Mouse (Mus musculus) adrenal gland, adult 8-10 months (tissue): ENCODE measurements around the gene Zfp93. TPM values are rescaled to one million over a fixed set of nuclear protein-coding genes. Genes with fewer than 3 reads are reported as not detected.
"Not testable (repeated sequence)": the region's sequence is repeated elsewhere in the genome, so short reads cannot be mapped to it uniquely, and the experiment has no call there.

Experiments used
- DNase-seq: peaks from one replicate; pipeline ENCODE4 v3.0.0; 2022
- total RNA-seq, 4 experiments: library from RNA; stranded (reverse); gene quantifications; 2 replicates each; pipeline ENCODE4 v1.2.4; 2022

Zfp93 gene
- 1 to 10 TPM; 4.4 to 9.0 (median 5.8) TPM for total RNA-seq

DNA sequence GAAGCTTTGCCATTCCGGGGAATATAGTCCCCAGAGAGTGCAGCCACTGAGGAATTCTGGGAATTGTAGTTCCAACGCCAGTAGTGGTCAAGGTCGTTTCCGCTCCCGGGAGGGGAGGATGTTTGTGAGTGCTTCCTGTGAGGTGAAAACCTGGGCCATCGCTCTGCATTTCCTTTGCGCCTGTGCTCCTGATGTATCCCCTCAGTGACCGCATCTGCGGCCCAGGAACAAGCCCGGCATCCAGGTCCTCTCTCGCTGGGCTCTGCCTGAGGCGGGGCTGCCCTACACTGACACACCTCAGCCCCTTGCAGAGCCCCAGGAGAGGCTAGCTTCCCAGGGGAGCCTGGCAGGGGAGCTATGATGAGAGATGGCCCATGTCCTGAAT, at the start of gene Zfp93:
Gene Zfp93 (plus strand): TSS at position 133 of the 385 bp plus-strand sequence.
- peak; percentile 77 for DNase-seq

DNA sequence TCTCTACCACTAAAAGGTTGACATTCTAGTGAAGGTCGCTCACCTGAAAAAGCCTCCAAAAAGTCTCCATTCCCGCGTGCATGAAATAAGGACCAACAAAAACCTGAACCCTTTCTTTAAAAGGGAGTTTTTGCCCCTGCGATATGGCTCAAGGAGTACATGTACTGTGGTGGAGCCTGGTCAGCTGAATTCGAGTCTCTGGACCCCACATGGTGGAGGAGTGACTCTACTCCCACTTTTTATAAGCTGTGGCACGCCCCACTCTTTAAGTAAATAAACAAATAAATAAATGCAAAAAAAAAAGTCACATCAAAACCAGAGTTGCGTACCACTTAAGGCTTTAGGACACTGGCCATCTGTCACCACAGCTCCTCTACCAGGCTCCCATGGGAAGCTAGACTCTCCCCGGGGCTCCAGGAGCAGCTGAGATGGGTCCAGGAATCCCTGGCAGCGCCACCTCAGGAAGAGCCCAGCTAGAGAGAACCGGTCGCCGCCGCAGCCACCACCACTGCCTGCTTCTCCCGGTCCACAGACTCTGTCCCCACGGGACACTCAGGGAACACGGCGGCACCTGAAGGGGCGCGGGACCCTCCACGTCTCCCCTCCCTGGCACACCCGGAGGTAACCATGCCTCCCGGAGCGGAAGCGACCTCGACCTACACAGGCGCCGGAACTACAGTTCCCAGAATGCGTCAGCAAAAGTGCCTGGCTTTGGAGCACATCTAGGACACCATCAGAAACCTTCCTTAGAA, 33.0 kb upstream of the Zfp93 start, which contains the start of gene Zfp109:
Gene Zfp109 (minus strand): TSS at position 521 of the 752 bp plus-strand sequence.
- peak; percentile 48 for DNase-seq

- DNase-seq, result no peak
Measured at GRCm38 (mm10) chr7:24253779-24254615, 16.2 kb upstream of the Zfp93 start.

DNA sequence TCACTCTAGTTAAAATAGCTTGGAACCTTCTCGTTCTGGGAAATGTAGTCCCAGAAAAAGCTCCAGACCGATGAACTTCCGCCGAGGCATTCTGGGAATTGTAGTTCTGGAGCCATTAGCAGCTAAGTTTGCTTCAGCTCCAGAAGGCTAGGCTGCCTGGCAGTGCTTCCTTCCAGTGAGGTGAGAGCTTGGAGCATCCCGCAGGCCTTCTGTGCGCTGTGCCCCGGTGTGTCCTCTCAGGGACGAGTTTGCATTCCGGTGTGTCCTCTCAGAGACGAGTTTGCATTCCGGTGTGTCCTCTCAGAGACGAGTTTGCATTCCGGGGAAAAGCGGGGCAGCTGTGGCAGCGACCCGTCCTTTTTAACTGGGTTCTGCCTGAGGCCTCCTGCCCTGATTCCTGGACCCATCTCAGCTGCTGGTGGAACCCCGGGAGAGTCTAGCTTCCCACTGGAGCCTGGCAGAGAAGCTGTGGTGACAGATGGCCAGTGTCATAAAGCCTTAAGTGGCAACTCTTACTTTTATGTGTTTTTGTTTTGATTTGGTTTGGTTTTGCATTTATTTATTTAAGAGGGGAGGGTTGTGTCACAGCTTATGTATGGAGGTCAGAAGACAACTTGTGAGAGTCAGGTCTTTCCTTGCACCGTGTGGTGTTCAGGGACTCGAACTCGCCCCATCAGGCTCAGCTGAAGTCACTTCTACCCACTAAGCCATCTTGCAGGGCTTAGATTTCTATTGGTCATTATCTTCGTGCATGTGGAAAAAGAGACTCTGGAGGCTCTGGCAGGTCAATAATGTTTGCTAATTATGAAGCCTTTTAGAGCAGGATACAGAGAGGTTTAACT, 15.4 kb upstream of the Zfp93 start, which contains the start of gene Zfp108:
Gene Zfp108 (plus strand): TSS at position 162 of the 842 bp plus-strand sequence.
- peak; percentile 77 for DNase-seq

DNA sequence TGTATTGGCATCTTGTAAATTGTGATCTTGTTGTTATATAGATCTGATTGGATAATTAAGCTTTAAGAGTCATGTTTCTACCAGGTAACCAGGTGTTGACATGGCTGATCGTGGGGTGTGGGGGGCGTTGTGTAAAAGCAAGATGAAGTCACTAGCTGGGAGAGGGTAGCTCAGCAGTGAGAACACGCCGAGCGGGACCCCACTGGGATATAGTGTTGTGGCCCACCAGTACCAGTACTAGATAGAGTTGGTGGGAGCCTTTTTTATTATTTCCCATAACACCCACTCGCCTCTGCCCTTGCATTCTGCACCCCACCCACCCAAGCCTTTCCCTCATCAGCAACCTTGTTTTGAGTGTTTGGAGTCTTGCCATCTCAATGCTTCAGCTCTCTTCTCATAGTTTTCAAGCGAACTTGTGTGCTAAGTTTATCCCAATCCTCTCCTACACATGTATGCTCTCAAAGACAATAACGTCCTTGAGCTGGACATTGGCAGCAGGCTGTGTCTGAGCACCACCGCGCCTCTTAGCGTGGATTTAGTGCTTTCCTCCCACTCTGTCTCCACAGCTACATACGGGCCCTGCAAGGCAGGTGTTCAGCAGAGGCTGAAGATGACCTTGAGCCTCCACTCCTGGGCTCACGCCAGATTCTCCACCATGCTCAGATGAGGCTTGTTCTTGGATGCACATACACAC, 10.8 kb upstream of the Zfp93 start:
- no peak for DNase-seq

GRCm38 (mm10) chr7:24260000-24260312, 10.3 kb upstream of the Zfp93 start:
- no peak for DNase-seq

GRCm38 (mm10) chr7:24268176-24269155, 1.8 kb upstream of the Zfp93 start:
- DNase-seq, result no peak

DNA sequence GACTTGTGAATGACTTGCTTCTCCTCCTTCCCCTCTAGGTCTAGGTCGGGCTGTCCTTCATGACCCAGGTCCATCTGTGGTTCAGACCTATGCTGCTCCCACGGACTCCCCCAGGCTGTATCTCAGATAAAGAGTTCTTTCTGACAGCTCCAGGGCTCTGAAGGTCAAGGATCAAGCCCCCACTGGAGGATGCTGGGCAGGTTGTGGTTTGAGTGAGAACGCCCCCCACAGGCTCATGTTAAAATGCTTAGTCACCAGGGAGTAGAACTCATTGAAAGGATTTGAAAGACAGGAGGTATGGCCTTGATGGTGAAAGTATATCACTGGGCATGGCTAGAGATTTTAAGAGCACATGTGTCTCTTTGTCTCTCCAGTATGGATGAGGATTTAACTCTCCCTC, 964 bp upstream of the Zfp93 start:
- no peak for DNase-seq

DNA sequence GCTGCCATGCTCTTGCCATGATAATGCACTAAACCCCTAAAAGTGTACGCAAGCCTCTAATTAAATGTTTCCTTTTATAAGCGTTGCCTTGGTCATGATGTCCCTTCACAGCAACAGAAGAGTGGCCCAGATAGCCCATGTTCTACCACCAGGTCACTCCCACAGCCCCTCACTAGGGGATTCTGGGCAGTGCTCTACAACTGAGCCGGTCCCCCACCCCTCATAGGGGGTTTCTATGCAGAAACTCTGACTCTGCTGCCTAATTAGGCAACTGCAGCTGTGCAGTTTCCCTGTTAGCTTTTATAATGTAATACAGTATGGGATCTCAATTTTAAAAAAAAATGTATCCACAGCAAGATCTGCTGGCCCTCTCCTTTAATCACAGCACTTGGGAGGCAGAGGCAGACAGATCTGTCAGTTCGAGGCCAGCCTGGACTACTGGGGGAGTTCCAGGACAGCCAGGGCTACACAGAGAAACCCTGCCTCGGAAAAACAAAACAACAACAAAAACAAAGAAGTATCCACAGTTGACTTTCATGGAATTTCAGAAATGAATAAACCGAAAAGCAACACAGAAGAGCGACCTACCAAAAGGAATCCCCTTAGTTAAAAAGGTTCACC, 443 bp upstream of the Zfp93 start:
- DNase-seq, result no peak

- DNase-seq, result no peak
Measured at GRCm38 (mm10) chr7:24271191-24271590, 971 bp downstream of the Zfp93 start.

DNA sequence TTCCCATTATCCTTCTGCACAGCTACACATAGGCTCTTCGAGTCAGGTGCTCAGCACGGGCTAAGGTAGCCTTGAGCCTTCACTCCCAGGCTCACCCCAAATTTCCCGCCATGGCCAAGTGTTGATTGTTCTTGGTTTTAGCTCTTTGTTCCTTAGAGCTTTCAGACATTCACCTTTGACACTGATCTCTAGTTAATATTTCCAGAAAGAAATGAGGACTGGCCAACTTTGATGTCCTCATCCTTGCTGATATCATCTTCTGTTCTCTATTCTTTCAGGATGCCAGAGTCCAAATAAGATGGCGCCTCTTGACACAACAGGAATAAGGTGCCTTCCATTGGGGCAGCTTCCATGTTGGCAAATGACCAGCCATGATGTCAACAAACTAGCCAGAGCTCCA, 4.2 kb downstream of the Zfp93 start:
- no peak for DNase-seq

GRCm38 (mm10) chr7:24278771-24279170, 8.6 kb downstream of the Zfp93 start:
- not testable (repeated sequence) for DNase-seq

GRCm38 (mm10) chr7:24280031-24280857, 10.0 kb downstream of the Zfp93 start:
- DNase-seq, result no peak

DNA sequence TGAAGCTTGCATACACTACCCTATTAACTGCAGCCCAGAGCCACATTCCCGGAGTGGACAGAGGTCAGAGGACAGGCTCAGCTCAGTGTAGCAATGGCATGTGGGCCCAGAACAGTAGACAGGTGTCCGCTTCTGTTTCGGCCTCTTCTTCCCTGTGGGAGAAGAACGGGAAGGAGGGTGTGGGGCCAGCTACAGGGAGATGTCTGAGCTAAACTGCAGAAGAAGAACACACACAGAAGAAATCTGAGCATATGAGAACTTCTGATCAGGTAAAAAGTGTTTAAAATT, 10.6 kb downstream of the Zfp93 start:
- DNase-seq, result no peak

- DNase-seq, result no peak
Measured at GRCm38 (mm10) chr7:24286090-24286489, 15.9 kb downstream of the Zfp93 start.

DNA sequence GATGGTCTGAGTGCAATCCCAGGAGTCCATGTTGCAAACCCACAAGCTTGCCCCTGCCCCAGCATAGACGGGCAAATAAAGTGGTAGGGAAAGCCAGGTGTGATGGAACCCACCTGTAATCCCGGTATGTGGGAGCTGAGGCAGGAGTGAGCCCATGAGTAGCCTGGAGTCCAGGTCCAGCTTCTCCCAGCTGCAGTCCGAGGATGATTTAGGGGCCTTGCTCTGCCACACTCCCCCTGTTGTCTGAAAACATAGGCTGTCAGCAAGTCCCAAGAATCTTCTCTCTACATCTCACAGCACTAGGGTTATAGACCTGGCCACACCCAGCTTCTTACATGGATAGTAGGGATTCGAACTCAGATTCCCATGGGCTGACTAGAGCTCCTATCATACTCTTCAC, 16.7 kb downstream of the Zfp93 start:
- no peak for DNase-seq

DNA sequence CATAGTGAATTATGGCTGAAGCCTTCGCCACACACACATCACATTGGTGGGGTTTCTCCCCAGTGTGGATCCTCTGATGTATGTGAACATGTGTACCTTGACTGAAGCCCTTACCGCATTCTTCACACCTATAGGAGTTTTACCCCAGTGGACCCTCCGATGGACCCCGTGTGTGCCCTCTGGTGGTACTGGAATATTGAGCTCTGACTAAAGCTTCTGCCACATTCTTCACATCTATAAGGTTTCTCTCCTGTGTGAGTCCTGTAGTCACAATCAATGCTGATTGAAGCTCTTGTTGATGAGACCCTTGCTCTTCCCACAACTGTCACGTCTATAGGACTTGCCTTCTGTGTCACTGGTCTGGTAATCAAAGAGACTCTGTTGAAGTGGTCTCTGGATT, 17.4 kb downstream of the Zfp93 start:
- no peak for DNase-seq

DNA sequence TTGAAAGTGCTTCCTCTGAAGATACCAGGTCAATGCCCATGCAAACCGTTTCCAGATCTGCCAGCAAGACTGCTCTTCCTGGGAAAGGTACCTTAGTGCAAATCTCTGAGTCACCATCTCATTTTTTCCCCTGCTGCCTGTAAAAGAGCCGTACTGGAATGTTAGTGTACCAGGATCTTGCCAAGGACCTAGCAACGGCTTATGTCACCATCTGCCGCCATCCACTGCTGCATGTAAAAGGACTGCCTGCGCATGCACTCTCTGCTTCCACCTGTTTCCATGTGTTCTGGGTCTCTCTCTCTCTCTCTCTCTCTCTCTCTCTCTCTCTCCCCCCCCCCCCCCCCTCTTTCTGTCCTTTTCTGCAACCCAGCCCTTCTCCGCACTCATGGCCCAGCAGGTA, 18.3 kb downstream of the Zfp93 start:
- no peak for DNase-seq

DNA sequence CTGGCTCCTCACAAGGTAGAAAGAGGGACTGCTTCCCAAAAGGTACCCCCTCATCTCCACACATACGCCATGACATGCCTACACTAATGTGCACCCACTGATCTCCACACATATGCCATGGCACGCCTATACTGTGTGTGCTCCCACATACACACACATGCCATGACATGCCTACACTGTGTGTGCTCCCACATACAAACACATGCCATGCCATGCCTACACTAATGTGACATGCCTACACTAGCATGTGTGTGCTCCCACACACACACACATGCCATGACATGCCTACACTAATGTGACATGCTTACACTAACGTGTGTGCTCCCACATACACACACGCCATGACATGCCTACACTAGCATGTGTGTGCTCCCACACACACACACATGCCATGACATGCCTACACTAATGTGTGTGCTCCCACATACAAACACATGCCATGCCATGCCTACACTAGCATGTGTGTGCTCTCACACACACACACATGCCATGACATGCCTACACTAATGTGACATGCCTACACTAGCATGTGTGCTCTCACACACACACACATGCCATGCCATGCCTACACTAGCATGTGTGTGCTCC, 20.0 kb downstream of the Zfp93 start:
- DNase-seq, result no peak
